Mouse (Mus musculus): Measurements from ENCODE around the gene Poldip2. TPM values are rescaled to one million over a fixed set of nuclear protein-coding genes. Genes with fewer than 3 reads are reported as not detected.

Gene Poldip2
- 152 and 156 TPM in 2 replicates for polyA plus RNA-seq (2014; fragmentation: Nextera tagmentation; extraction: Ambion mirVana)

DNA sequence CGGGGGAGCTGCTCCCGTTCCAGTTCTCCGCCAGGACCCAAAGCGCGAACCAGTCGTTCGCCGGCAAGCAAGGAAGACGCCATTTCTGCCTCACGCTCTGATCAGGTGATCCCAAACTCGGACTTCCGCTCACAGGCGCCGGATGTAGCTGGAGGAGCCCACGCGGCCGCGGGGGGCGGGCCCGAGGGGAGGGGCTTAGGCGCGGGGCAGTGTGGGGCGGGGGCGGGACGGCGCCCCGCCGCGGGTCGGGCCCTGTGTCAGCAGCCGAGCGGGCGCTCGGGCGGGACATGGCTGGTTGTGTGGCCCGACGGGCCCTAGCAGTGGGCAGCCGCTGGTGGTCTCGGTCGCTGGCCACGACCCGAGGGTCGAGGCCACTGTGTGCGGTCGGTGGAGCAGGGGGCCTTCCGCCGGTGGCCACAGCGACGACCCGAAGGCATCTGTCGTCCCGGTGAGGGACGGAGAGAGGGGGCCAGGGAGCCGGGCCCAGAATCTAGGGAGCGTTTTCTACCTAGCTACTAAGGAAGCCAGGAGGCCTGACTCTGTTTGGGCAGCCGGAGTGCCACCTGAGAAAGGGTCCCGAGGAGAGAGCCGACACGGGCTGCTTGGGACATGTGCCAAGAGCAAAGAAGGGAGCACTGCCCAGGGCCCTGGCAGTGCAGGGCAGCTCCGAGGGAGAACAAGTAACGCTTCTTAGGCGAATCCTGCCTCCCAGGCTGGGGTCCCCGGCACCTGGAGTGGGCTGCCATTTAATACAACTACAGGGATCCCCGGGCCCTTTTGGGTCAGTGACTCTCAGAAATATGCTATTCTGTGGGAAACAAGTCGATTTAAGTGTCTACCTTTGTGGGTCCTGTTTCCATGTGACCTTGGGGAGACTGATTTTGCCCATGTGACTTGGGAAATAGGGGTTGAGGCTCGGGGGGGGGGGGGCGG is at the start of gene Poldip2, which contains the start of gene Tmem199:
TSS of gene Poldip2 (plus strand) at position 169 of the 933 bp plus-strand sequence.
TSS of gene Tmem199 (minus strand) at position 148 of the 933 bp plus-strand sequence.
- H3K4me1 ChIP-seq (ENCODE audit: control insufficient read depth, insufficient read depth, low read length): peaks cover 11% of the 10 kb centered on the region
- peak within 1 kb of the TSS; percentile 94 for H3K9ac ChIP-seq (ENCODE audit: low read depth, low read length)
- peak within 1 kb of the TSS; percentile 88 for H3K4me2 ChIP-seq (ENCODE audit: low read depth, low read length)
- H3K9me3 ChIP-seq (ENCODE audit: control insufficient read depth, low read length): no peaks in the 10 kb centered on the region
- 1% methylated on average over 25 of the region's 67 CpGs for WGBS
- no peaks in the 10 kb centered on the region for H3K27me3 ChIP-seq (replicated peaks; ENCODE audit: control insufficient read depth, insufficient read depth, low read length)
- DNase-seq (ENCODE audit: low spot score) (peak; percentile 98), ATAC-seq (ENCODE audit: low read depth) (peak; percentile 97)
- H3K36me3 ChIP-seq (ENCODE audit: control insufficient read depth, insufficient read depth, low read length): peaks cover 51% of the 10 kb centered on the region
- peak within 1 kb of the TSS; percentile 82 for H3K27ac ChIP-seq (replicated peaks; ENCODE audit: low read depth, low read length)
- H3K4me3 ChIP-seq (ENCODE audit: low read depth, low read length): peak within 1 kb of the TSS; percentile 99

DNA sequence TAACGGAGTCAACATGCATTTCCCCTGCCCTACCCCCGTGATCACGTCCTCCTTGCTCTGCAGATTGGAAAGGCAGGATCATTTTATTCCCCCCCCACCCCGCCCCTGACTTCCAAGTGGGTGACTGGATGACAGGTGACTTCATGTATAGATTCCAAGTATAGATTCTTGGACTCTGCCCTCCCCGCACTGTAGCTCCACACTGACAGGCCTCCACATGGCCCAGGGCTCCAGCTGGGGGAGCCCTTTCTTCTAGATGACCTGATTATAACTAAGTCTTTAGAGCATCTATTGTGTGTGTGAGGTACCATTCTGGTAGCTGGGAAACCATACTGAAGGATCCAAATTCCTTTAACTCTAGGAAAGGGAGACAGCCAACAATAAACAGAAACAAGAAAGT is 49.3 kb upstream of the Poldip2 start:
- Histone ChIP-seq H3K4me3 (ENCODE audit: low read depth, low read length) (no peak overlapping the region), H3K4me1 (ENCODE audit: control insufficient read depth, insufficient read depth, low read length) (peaks cover 10% of the 10 kb centered on the region), H3K9ac (ENCODE audit: low read depth, low read length) (no peak overlapping the region), H3K36me3 (ENCODE audit: control insufficient read depth, insufficient read depth, low read length) (no peaks in the 10 kb centered on the region), H3K4me2 (ENCODE audit: low read depth, low read length) (no peak overlapping the region), H3K27me3 (replicated peaks; ENCODE audit: control insufficient read depth, insufficient read depth, low read length) (no peaks in the 10 kb centered on the region), H3K27ac (replicated peaks; ENCODE audit: low read depth, low read length) (no peak overlapping the region), H3K9me3 (ENCODE audit: control insufficient read depth, low read length) (peaks cover 4% of the 10 kb centered on the region; the same call in 1 of the 2 replicates)
- ATAC-seq (ENCODE audit: low read depth): no peak
- 76% methylated on average over 5 of the region's 5 CpGs for WGBS
- no peak for DNase-seq (ENCODE audit: low spot score)

DNA sequence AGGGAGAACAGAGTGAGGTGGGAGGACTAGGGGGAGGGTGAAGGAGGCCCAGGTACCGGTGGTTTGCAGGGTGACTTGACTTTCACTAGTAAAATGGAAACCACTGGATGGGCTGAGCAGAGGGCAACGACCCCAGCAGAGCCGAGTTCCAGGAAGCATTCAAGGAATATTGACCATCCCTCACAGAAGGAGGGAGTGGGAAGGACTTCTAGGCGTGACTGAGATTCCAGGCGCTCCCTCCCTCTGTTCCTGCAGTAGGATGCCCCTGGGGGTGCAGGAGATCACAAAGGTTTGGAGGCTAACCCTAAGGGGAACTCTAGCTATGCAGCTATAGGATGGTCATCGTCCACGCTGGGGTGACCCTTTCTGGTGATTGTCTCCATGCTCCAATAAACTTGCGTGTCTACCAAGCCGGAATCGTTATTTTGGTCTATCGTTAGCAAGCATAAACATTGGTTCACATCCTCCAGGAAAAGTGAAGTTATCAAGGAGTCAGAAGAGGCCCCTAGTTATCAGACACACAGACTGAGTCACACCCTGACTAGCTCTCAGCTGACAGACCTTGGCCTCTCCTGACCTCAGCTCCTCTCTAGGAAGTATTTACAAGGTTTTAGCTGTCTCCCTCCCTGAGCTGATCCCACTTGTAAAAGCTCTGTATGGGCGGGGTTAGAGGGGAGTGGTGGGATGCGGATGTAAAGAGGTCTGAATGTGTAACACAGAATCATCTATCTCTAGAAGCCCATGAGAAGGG is 48.5 kb upstream of the Poldip2 start:
- Histone ChIP-seq H3K9ac (ENCODE audit: low read depth, low read length) (no peak overlapping the region), H3K27me3 (replicated peaks; ENCODE audit: control insufficient read depth, insufficient read depth, low read length) (no peaks in the 10 kb centered on the region), H3K27ac (replicated peaks; ENCODE audit: low read depth, low read length) (no peak overlapping the region), H3K4me1 (ENCODE audit: control insufficient read depth, insufficient read depth, low read length) (peaks cover 10% of the 10 kb centered on the region), H3K9me3 (ENCODE audit: control insufficient read depth, low read length) (peaks cover 4% of the 10 kb centered on the region; the same call in 1 of the 2 replicates), H3K4me3 (ENCODE audit: low read depth, low read length) (no peak overlapping the region), H3K36me3 (ENCODE audit: control insufficient read depth, insufficient read depth, low read length) (no peaks in the 10 kb centered on the region), H3K4me2 (ENCODE audit: low read depth, low read length) (no peak overlapping the region)
- 62% methylated on average over 13 of the region's 13 CpGs for WGBS
- no peak for ATAC-seq (ENCODE audit: low read depth)
- DNase-seq (ENCODE audit: low spot score): no peak

DNA sequence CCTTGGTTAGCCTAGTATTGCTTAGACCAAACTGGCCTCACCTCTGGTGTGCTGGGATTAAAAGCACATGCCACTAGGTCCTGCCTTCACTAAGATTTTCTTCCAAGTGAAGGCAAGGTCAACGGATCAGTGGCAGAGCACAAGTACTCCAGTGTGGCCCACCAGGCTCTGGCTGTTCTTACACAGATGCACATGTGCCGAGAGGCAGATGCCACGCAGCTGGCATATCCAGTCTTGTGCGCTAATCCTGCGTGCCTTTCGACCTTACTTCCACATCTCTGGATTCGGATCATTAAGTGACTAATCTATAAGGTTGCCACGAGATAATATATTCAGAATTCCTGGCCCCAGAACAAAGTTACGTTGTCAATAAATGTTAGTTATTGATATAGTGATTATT is 46.9 kb upstream of the Poldip2 start:
- no peaks in the 10 kb centered on the region for H3K36me3 ChIP-seq (ENCODE audit: control insufficient read depth, insufficient read depth, low read length)
- H3K4me3 ChIP-seq (ENCODE audit: low read depth, low read length): peak overlapping the region; percentile 78
- 19% methylated on average over 9 of the region's 9 CpGs for WGBS
- DNase-seq (ENCODE audit: low spot score) (peak; percentile 47), ATAC-seq (ENCODE audit: low read depth) (no peak)
- H3K27me3 ChIP-seq (replicated peaks; ENCODE audit: control insufficient read depth, insufficient read depth, low read length): no peaks in the 10 kb centered on the region
- peak overlapping the region; percentile 96 for H3K27ac ChIP-seq (replicated peaks; ENCODE audit: low read depth, low read length)
- peak overlapping the region; percentile 88 for H3K9ac ChIP-seq (ENCODE audit: low read depth, low read length)
- peaks cover 10% of the 10 kb centered on the region for H3K4me1 ChIP-seq (ENCODE audit: control insufficient read depth, insufficient read depth, low read length)
- H3K4me2 ChIP-seq (ENCODE audit: low read depth, low read length): peak overlapping the region; percentile 91
- peaks cover 4% of the 10 kb centered on the region; the same call in 1 of the 2 replicates for H3K9me3 ChIP-seq (ENCODE audit: control insufficient read depth, low read length)

DNA sequence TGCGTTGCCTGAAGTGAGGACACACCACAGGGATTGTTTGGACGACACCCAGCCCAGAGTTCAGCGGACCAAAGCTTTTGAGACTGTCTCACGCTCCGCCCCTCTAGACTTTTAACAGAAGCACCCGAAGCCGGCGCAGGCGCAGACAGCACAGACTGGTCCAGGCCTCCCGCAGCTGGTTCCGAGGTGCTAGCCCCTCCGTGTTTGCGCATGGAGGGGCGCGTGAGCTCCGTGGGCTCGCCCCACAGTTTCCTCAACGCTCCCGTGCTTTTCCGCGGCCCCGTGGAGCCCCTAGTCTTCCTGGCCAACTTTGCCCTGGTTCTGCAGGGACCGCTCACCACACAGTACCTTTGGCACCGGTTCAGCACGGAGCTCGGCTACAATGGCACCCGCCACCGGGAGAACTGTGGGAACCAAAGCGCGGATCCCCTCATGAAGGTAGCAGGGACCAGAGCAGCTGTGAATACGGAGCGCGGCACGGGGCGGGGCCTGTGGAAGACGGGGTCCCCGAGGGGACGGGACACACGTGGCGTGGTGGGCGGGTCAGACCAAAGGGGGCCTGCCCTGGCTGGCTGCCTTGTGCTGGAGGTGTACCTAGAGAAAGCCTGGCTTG is 46.3 kb upstream of the Poldip2 start, which contains the start of gene Slc46a1:
TSS of gene Slc46a1 (plus strand) at position 130 of the 613 bp plus-strand sequence.
- H3K4me2 ChIP-seq (ENCODE audit: low read depth, low read length): peak within 1 kb of the TSS; percentile 91
- ATAC-seq (ENCODE audit: low read depth) (peak; percentile 98), DNase-seq (ENCODE audit: low spot score) (peak; percentile 97)
- peak within 1 kb of the TSS; percentile 78 for H3K4me3 ChIP-seq (ENCODE audit: low read depth, low read length)
- peaks cover 10% of the 10 kb centered on the region for H3K4me1 ChIP-seq (ENCODE audit: control insufficient read depth, insufficient read depth, low read length)
- H3K27me3 ChIP-seq (replicated peaks; ENCODE audit: control insufficient read depth, insufficient read depth, low read length): no peaks in the 10 kb centered on the region
- under 1% methylated on average over 41 of the region's 41 CpGs for WGBS
- peaks cover 4% of the 10 kb centered on the region; the same call in 1 of the 2 replicates for H3K9me3 ChIP-seq (ENCODE audit: control insufficient read depth, low read length)
- no peaks in the 10 kb centered on the region for H3K36me3 ChIP-seq (ENCODE audit: control insufficient read depth, insufficient read depth, low read length)
- H3K9ac ChIP-seq (ENCODE audit: low read depth, low read length): peak within 1 kb of the TSS; percentile 88
- H3K27ac ChIP-seq (replicated peaks; ENCODE audit: low read depth, low read length): peak within 1 kb of the TSS; percentile 96

DNA sequence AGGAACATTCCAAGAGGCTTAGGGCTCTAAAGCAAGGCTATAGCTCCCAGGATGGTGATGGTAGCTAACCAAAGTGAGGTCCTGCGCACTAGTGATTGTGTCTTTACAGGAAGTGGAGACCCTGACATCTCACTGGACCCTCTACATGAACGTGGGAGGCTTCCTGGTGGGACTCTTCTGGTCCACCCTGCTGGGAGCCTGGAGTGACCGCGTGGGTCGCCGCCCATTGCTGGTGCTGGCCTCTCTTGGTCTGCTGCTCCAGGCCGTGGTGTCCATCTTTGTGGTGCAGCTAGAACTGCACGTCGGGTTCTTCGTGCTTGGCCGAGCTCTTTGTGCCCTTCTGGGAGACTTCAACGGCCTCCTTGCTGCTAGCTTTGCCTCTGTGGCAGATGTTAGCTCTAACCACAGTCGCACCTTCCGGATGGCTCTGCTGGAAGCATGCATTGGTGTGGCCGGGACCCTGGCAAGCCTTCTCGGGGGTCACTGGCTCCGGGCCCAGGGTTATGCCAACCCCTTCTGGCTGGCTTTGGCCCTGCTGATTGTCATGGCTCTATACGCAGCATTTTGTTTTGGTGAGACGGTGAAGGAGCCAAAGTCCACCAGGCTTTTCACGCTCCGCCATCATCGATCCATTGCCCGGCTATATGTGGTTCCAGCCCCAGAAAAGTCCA is 45.6 kb upstream of the Poldip2 start:
- H3K4me1 ChIP-seq (ENCODE audit: control insufficient read depth, insufficient read depth, low read length): peaks cover 10% of the 10 kb centered on the region
- H3K4me3 ChIP-seq (ENCODE audit: low read depth, low read length): peak overlapping the region; percentile 78
- H3K4me2 ChIP-seq (ENCODE audit: low read depth, low read length): peak overlapping the region; percentile 91
- H3K9me3 ChIP-seq (ENCODE audit: control insufficient read depth, low read length): peaks cover 4% of the 10 kb centered on the region; the same call in 1 of the 2 replicates
- H3K36me3 ChIP-seq (ENCODE audit: control insufficient read depth, insufficient read depth, low read length): no peaks in the 10 kb centered on the region
- H3K27ac ChIP-seq (replicated peaks; ENCODE audit: low read depth, low read length): peak overlapping the region; percentile 96
- no peaks in the 10 kb centered on the region for H3K27me3 ChIP-seq (replicated peaks; ENCODE audit: control insufficient read depth, insufficient read depth, low read length)
- ATAC-seq (ENCODE audit: low read depth): no peak
- H3K9ac ChIP-seq (ENCODE audit: low read depth, low read length): peak overlapping the region; percentile 88
- no peak for DNase-seq (ENCODE audit: low spot score)
- 68% methylated on average over 23 of the region's 23 CpGs for WGBS

DNA sequence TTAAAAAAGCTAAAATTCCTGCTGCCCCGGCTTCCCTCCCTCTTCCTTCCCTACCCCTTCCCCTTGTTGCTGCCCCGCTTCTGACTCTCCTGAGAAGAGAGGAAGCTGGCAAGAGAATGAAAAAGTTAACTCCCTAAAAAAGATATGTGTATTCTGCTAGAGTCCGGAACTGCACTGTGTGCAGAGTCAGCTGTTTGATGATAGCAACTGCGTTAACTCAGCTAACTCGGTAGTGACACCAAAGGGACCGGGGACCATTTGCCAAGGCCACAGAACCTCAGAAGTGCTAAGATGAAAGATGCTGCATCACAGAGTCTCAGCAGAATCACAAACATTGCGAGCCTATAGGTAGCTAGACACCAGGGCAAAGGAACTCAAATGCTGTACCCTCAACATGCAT is 44.5 kb upstream of the Poldip2 start:
- Histone ChIP-seq H3K36me3 (ENCODE audit: control insufficient read depth, insufficient read depth, low read length) (no peaks in the 10 kb centered on the region), H3K27ac (replicated peaks; ENCODE audit: low read depth, low read length) (no peak overlapping the region), H3K9me3 (ENCODE audit: control insufficient read depth, low read length) (no peaks in the 10 kb centered on the region), H3K4me2 (ENCODE audit: low read depth, low read length) (no peak overlapping the region), H3K4me3 (ENCODE audit: low read depth, low read length) (no peak overlapping the region), H3K27me3 (replicated peaks; ENCODE audit: control insufficient read depth, insufficient read depth, low read length) (no peaks in the 10 kb centered on the region), H3K9ac (ENCODE audit: low read depth, low read length) (no peak overlapping the region), H3K4me1 (ENCODE audit: control insufficient read depth, insufficient read depth, low read length) (peaks cover 10% of the 10 kb centered on the region)
- 78% methylated on average over 7 of the region's 7 CpGs for WGBS
- DNase-seq (ENCODE audit: low spot score): no peak
- ATAC-seq (ENCODE audit: low read depth): no peak

Measured in embryonic facial prominence, embryonic 14.5 days (tissue).